Mouse (Mus musculus): ENCODE measurements around the gene D6Ertd527e. TPM values are rescaled to one million over a fixed set of nuclear protein-coding genes. Genes with fewer than 3 reads are reported as not detected.
"Not testable (repeated sequence)": the region's sequence is repeated elsewhere in the genome, so short reads cannot be mapped to it uniquely, and the experiment has no call there.

D6Ertd527e gene
- total RNA-seq (2021): under 1 TPM in 1 of 2 experiments, not detected in 1; 0.11 TPM
- long read RNA-seq, experiment 1: 0 reads
- long read RNA-seq, experiment 2: 0 reads

GRCm38 (mm10) chr6:87104123-87104796 is at the start of gene D6Ertd527e:
D6Ertd527e (plus strand) TSS chr6:87104746.
- DNase-seq: no peak

GRCm38 (mm10) chr6:87059754-87060153 is 44.8 kb upstream of the D6Ertd527e start:
- no peak for DNase-seq

GRCm38 (mm10) chr6:87063586-87063985 is 41.0 kb upstream of the D6Ertd527e start:
- no peak for DNase-seq

GRCm38 (mm10) chr6:87068209-87068608 is 36.3 kb upstream of the D6Ertd527e start:
- no peak for DNase-seq

GRCm38 (mm10) chr6:87069195-87069900 is 35.2 kb upstream of the D6Ertd527e start:
- DNase-seq: no peak

GRCm38 (mm10) chr6:87070641-87071040 is 33.9 kb upstream of the D6Ertd527e start:
- DNase-seq: no peak

- no peak for DNase-seq
These were observed 31.8 kb upstream of the D6Ertd527e start for GRCm38 (mm10) chr6:87072759-87073158.

- DNase-seq: no peak
These were observed 29.4 kb upstream of the D6Ertd527e start for GRCm38 (mm10) chr6:87075092-87075685.

GRCm38 (mm10) chr6:87079457-87079856 is 25.1 kb upstream of the D6Ertd527e start:
- no peak for DNase-seq

GRCm38 (mm10) chr6:87085026-87085425 is 19.5 kb upstream of the D6Ertd527e start:
- no peak for DNase-seq

- no peak for DNase-seq
These were observed 16.2 kb upstream of the D6Ertd527e start for GRCm38 (mm10) chr6:87088356-87088755.

- DNase-seq: no peak
These were observed 13.7 kb upstream of the D6Ertd527e start for GRCm38 (mm10) chr6:87090877-87091276.

- DNase-seq: no peak
These were observed 12.1 kb upstream of the D6Ertd527e start for GRCm38 (mm10) chr6:87092476-87092875.

- DNase-seq: not testable (repeated sequence)
These were observed 10.9 kb upstream of the D6Ertd527e start for GRCm38 (mm10) chr6:87093631-87094030.

- DNase-seq: no peak
These were observed 5.3 kb upstream of the D6Ertd527e start for GRCm38 (mm10) chr6:87099261-87099660.

- no peak for DNase-seq
These were observed 4.8 kb upstream of the D6Ertd527e start for GRCm38 (mm10) chr6:87099671-87100296.

GRCm38 (mm10) chr6:87100297-87101020 is 4.1 kb upstream of the D6Ertd527e start:
- DNase-seq: no peak

GRCm38 (mm10) chr6:87101281-87101954 is 3.1 kb upstream of the D6Ertd527e start:
- peak; percentile 94 for DNase-seq

GRCm38 (mm10) chr6:87101955-87102353 is 2.6 kb upstream of the D6Ertd527e start:
- no peak for DNase-seq

- DNase-seq: peak; percentile 57
These were observed 2.1 kb upstream of the D6Ertd527e start for GRCm38 (mm10) chr6:87102421-87102911.

- no peak for DNase-seq
These were observed 1.2 kb upstream of the D6Ertd527e start for GRCm38 (mm10) chr6:87103314-87103713.
